Mouse (Mus musculus) intestine, embryonic 16.5 days (tissue): ENCODE data around the gene Kcnq1. TPM values are rescaled to one million over a fixed set of nuclear protein-coding genes. Genes with fewer than 3 reads are reported as not detected.
A peak's percentile ranks its signal among the peaks of the same experiment; 100 is the strongest.

Experiments used
- ATAC-seq: fragments of 200-750 bp; cut with Nextera tagmentation; 2 replicates; pipeline ENCODE4 v1.8.0; 2017; ENCODE audit warnings: moderate TSS enrichment, moderate library complexity
- H3K27ac ChIP-seq: fragments of 300-500 bp; sonication (generic); 2 replicates; pipeline ENCODE4 v1.5.1; 2014; ENCODE audit warnings: mild to moderate bottlenecking, low read length
- H3K27me3 ChIP-seq: fragments of 300-500 bp; sonication (generic); replicated peaks from 2 replicates; pipeline ENCODE4 v1.6.1; 2014; ENCODE audit warnings: low read length, control low read depth, mixed read lengths; ENCODE audit not compliant: control insufficient read depth, insufficient read depth
- H3K36me3 ChIP-seq: fragments of 300-500 bp; sonication (generic); 2 replicates; pipeline ENCODE4 v1.6.1; 2014; ENCODE audit warnings: low read length, control low read depth; ENCODE audit not compliant: control insufficient read depth, insufficient read depth
- H3K4me1 ChIP-seq: fragments of 300-500 bp; sonication (generic); 2 replicates; pipeline ENCODE4 v1.6.1; 2014; ENCODE audit warnings: low read length, control low read depth, mixed read lengths; ENCODE audit not compliant: control insufficient read depth, insufficient read depth
- H3K4me2 ChIP-seq: fragments of 300-500 bp; sonication (generic); 2 replicates; pipeline ENCODE4 v1.6.1; 2014; ENCODE audit warnings: low read depth, low read length, control low read depth
- H3K4me3 ChIP-seq: fragments of 300-500 bp; sonication (generic); 2 replicates; pipeline ENCODE4 v1.5.1; 2014; ENCODE audit warnings: mild to moderate bottlenecking, low read length
- H3K9ac ChIP-seq: fragments of 300-500 bp; sonication (generic); 2 replicates; pipeline ENCODE4 v1.6.1; 2014; ENCODE audit warnings: low read depth, low read length
- H3K9me3 ChIP-seq: fragments of 300-500 bp; sonication (generic); 2 replicates; pipeline ENCODE4 v1.6.1; 2016; ENCODE audit warnings: low read length, control low read depth; ENCODE audit not compliant: control insufficient read depth
- WGBS: fragments of 180-500 bp; shearing (Covaris S2); extraction: QIAGEN DNeasy Blood & Tissue Kit; methylation state at CpG from one replicate; pipeline ENCODE4 v1.1.7; 2014; 5-methylcytosine and 5-hydroxymethylcytosine counted together
- polyA plus RNA-seq: library from polyadenylated mRNA; unstranded; fragments of >200 nt; fragmentation: Nextera tagmentation; extraction: Ambion mirVana; gene quantifications from 2 replicates; pipeline ENCODE4 v1.2.1, GENCODE M21; 2015

Kcnq1 gene
- polyA plus RNA-seq, 1 experiment from 2014 or later, result 9.7 TPM

DNA sequence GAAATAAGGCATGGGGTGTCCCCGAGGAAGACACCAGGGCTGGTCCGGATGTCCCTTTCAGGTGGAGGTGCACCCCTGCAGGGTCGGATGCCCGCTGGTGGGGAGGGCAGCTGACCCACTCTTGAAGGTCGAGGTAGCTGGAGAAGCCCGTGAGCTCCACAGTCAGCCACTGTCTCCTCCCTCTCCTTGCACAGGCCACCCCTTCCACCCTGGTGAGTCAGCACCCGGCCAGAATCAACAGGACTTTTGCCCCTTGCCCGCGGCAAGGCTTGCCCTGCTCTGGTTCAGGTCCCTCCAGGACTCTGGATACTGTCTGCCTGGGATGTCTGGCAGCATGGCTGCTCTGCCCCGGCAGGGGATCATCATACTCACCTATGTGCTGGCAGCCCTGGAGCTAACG, 369.7 kb downstream of the Kcnq1 start:
- WGBS, result 51% methylated on average over 11 of the region's 11 CpGs
- peak overlapping the region; percentile 32; the same call in 1 of the 2 replicates for H3K9ac ChIP-seq
- H3K4me1 ChIP-seq, result peaks cover 13% of the 10 kb centered on the region; the same call in 1 of the 2 replicates
- ATAC-seq, result peak; percentile 56
- H3K36me3 ChIP-seq, result no peaks in the 10 kb centered on the region
- H3K4me2 ChIP-seq, result no peak overlapping the region
- peak overlapping the region; percentile 47 for H3K27ac ChIP-seq
- H3K4me3 ChIP-seq, result no peak overlapping the region
- H3K9me3 ChIP-seq, result no peaks in the 10 kb centered on the region
- no peaks in the 10 kb centered on the region for H3K27me3 ChIP-seq

Other genes with a start within 250 kb of the Kcnq1 start
- gene Th, start 175.2 kb upstream of the Kcnq1 start, polyA plus RNA-seq, result 2.1 and 3.3 TPM in 2 replicates
- 11.4 and 12.7 TPM in 2 replicates for gene Ascl2, start 137.1 kb upstream of the Kcnq1 start, polyA plus RNA-seq
- gene Tspan32, start 101.3 kb upstream of the Kcnq1 start, polyA plus RNA-seq, result 2.4 and 3.1 TPM in 2 replicates
- 391 and 421 TPM in 2 replicates for gene Cd81, start 53.6 kb upstream of the Kcnq1 start, polyA plus RNA-seq
- 67.9 and 74.7 TPM in 2 replicates for gene Tssc4, start 37.1 kb upstream of the Kcnq1 start, polyA plus RNA-seq
- 7.9 and 8.0 TPM in 2 replicates for gene Trpm5, start 11.7 kb upstream of the Kcnq1 start, polyA plus RNA-seq